Mouse (Mus musculus): Measurements from ENCODE around the gene Rimbp2.

DNA sequence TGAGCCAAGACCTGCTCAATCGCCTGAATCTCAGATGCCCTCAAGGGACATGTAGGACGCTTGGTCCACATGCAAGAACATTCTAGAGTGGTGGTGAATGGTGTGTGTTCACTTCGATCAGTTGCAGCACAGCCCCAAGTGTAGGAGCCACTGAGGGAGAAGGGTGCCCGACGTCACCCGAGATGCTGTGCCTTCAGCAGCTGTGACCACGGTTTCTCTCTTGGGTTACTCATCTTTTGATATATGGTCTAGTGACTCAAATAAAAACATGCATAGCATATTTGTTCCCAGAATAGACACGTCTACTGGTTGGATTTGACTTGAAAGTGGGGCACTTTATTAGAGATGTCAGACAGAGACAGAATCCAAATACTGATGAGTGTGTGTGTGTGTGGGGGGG lies 105.5 kb downstream of the Rimbp2 start:
- TF ChIP-seq POLR2A (IDR thresholded peaks at IDR 0.05; ENCODE audit: low read depth, low read length) (no peak), CTCF (IDR thresholded peaks at IDR 0.05; ENCODE audit: extremely low read depth, insufficient read length, insufficient replicate concordance, low read depth, low read length) (no peak)
